Mouse (Mus musculus) layer of hippocampus, adult 18-20 months (tissue): Measurements from ENCODE around the gene Tbx20. TPM values are rescaled to one million over a fixed set of nuclear protein-coding genes. Genes with fewer than 3 reads are reported as not detected.
A peak's percentile ranks its signal among the peaks of the same experiment; 100 is the strongest.

ENCODE experiments used
- DNase-seq, 2 experiments: peaks; one replicate each; pipeline ENCODE4 v3.0.0; 2022; ENCODE audit warnings: low spot score in 2 of 2
- total RNA-seq, 2 experiments: library from RNA; stranded (reverse); gene quantifications; 2 replicates each; pipeline ENCODE4 v1.2.3; 2021

Gene Tbx20
- total RNA-seq, 2 experiments from 2014 or later = not detected

DNA sequence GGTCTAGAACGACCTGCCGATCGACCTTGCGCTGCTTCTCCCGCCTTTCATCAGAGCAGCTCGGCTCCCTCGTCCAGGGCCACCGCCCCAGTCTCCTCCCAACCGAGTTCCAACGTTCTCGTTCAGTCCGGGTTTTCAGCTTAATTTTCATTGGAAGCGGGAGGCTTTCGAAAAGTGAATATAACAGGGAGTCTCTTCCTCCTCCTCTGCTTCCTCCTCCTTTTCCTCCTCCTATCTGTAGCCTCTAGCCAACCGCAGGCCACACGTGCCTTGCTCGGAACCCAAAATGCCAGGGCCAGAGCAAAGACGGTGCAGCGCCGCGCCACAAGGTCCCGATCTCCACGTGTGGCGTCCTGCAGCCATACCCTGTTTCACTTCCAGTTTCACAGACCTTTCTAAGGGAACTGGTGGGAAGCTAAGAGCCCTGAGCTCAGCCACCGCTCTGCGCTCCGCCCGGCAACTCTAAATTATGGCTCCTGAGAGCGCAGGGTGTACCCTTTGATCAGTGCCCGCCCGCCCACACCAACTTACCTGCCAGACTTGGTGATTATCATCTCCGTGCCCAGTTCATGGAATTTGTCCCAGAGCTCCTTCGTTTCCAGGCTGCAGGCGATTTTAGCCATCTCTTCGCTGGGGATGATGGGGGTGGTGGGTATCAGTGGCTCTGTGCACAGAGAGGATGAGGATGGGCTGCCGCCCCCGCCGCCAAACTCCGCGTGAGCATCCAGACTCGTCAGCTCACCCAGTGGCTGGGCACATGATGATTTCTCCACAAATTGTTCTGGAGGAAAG, 3.8 kb downstream of the Tbx20 start:
- no peak for DNase-seq

DNA sequence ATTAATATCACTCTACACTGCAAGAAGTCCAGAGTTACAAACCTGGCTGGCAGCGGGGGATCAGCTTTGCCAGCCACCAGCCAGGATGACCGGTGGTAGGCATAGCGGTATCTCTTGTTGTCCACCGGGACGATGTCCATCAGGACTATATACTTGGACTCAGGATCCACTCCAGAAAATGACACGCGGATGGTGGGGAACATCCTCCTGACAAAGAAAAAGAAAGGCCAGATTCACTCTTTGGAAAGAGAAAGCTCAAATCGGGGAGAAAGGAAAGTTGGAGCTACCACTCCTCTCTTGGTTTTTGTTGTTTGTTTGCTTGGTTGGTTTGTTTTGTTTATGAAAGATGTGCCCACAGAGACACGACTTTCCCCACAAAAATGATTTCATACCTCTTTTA, 4.5 kb downstream of the Tbx20 start:
- DNase-seq = no peak

DNA sequence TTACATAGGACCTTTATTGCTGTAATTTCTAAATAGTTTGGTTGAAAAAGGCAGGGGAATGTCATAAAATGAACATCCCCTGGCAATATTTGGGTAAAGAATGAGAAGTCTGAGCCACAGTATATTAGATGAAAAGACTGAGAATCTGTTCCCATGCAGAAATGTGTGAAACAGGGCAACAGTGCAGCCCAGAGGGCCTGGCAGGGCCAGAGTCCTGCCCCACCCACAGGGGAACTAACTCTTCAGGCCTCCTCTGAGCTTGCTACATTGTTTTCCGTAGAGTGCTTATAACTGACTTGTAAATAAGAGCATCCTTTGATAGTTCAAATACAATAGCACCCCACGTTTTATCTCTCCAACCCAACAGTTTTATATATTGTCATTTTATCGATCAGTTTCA, 7.0 kb downstream of the Tbx20 start:
- no peak for DNase-seq

DNA sequence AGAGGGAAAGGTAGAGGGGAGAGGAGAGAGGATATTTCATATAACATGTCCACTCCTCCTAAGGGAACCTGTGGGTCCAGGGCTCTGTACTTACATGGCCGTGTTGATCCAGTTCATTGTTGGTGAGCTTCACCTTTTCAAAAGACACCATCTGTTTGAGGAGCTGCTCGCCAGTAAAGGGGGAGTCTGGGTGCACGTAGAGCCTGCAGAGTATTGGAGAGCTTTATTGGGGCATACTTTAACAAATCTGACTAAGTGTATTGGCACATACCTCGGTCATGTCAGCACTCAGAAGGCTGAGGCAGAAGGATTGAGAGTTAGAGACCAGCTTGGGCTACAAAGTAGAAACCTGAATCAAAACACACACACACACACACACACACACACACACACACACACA, 8.5 kb downstream of the Tbx20 start:
- DNase-seq = no peak

DNA sequence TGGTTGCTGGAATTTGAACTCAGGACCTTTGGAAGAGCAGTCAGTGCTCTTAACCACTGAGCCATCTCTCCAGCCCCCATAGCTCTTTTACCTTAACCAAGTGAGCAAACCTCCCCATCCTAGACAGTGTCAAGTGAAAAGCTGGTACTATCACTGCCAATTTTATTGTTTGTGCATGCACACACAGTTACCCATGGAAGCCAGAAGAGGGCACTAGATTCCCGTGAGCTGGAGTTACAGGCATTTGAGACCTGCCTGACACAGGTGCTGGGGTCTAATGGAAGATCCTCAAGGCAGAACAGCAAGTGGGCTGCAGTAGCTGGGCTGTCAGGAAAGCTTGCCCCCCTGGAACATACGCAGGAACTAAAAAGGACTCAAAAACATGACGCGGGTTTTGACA, 13.6 kb downstream of the Tbx20 start:
- no peak for DNase-seq

DNA sequence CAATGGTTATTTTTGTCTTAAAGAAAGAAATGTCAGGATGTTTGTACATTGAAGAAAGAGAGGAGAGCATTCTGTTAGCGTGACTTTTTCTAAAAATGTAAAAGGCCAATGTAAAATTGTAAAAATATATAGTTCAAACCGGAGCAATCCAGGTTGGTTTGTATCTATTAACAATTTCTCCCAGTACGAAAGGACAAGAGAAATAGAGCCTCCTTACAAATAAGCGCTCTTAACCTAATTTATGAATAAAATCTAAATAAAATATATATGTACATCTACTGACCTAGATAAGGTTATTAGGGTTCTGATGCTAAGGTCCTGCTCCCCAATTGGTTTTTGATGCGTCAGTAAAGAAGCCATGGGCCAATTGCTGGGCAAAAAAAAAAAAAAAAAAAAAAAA, 29.1 kb downstream of the Tbx20 start:
- DNase-seq = no peak

DNA sequence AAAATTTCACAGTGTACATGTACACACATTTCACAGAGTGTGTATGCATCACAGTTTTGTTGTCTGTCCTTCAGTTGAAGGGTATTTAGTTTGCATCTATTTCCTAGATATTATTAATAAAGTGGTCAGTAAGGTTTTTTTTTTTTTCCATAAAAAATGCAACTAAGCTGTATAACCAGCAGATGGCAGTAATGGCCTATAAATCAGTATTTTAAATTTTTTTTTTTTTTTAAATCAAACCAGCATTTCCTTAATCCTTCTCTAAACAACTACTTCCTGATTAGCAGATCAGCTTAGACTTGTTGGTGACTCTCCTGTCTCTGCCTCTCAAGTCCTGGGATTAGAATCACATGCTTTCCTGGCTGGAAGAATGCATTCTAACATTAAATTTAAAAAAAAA, 72.9 kb downstream of the Tbx20 start:
- DNase-seq = no peak

DNA sequence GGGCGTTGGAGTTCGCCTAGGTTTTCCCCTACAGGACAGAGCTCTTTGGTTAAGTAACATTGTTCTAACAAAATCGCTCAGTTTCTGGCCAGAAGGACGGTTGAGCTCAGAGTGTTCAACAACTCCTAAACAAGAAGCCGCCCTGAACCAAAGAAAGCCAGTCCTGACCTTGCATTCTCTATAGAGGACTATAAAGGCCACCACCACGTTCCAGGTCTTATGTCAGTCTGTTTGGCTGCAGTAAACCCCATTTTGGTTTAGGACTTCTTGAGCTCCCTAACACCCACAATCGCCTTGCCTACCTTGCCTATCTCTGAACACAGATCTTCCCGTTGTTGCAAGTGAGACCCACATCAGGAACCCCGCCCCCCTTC, 77.7 kb downstream of the Tbx20 start:
- DNase-seq = no peak

DNA sequence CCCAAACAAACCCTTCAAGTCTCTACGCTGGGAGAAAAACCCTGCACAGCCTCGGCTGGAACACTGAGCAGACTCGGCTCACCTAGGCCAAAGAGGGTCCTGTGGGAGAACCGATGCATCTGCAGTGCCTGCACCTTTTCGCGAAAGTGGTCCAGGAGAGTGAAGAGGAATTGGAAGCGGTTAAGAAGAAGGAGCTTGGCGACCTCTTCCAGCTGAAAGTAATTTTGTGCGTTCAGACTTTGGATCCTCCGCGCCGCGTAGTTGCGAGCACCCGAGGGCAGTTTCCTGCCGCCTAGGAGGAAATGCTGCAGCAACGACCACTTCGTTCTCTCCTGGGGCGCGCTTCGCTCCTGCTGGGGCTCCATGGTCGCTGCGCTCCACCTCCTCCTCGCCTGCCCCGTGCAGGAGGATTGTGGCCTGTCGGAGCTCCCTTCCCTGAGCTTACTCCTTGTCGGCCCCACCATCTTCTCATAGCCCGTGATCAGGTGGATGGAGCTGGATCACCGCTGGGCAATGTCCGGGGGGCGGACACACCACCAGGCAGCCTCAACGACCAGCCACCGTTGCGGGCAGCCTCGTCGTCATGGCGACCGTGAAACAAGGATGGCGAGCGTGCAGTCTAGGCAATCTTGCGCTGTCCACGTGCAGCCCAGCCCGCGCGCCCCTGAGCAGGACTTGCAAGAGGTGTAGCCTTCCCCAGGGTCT, 78.3 kb downstream of the Tbx20 start, which contains the start of gene Dpy19l2:
Gene Dpy19l2, minus strand, starts transcription at position 594 of the 705 bp plus-strand sequence.
- peak; percentile 8 to 12 for DNase-seq

Other genes with a start within 250 kb of the Tbx20 start
- gene Cypt4, start 149.1 kb downstream of the Tbx20 start, total RNA-seq = not detected
- under 1 TPM; 0.43 to 0.50 TPM for gene Dpy19l2, start 78.0 kb downstream of the Tbx20 start, total RNA-seq